Mouse (Mus musculus) midbrain, embryonic 16.5 days (tissue): ENCODE measurements around the gene Patj. TPM values are rescaled to one million over a fixed set of nuclear protein-coding genes. Genes with fewer than 3 reads are reported as not detected.
A peak's percentile ranks its signal among the peaks of the same experiment; 100 is the strongest.

Experiments
- ATAC-seq: fragments of 200-750 bp; cut with Nextera tagmentation; 2 replicates; pipeline ENCODE4 v1.8.0; 2017; ENCODE audit warnings: moderate TSS enrichment
- H3K27ac ChIP-seq: fragments of 300-500 bp; sonication (generic); 2 replicates; pipeline ENCODE4 v1.5.1; 2014; ENCODE audit warnings: mild to moderate bottlenecking, low read length, mixed read lengths
- H3K27me3 ChIP-seq: fragments of 300-500 bp; sonication (generic); 2 replicates; pipeline ENCODE4 v1.6.1; 2014; ENCODE audit warnings: low read depth, low read length, mixed read lengths; ENCODE audit not compliant: control insufficient read depth, insufficient read depth
- H3K36me3 ChIP-seq: fragments of 300-500 bp; sonication (generic); 2 replicates; pipeline ENCODE4 v1.6.1; 2014; ENCODE audit warnings: mild to moderate bottlenecking, low read length, moderate library complexity, mixed read lengths; ENCODE audit not compliant: control insufficient read depth, insufficient read depth
- H3K4me1 ChIP-seq: fragments of 300-500 bp; sonication (generic); 2 replicates; pipeline ENCODE4 v1.6.1; 2014; ENCODE audit warnings: mild to moderate bottlenecking, low read length, mixed read lengths; ENCODE audit not compliant: control insufficient read depth, insufficient read depth
- H3K4me2 ChIP-seq: fragments of 300-500 bp; sonication (generic); 2 replicates; pipeline ENCODE4 v1.6.1; 2014; ENCODE audit warnings: mild to moderate bottlenecking, low read length, mixed read lengths
- H3K4me3 ChIP-seq: fragments of 300-500 bp; sonication (generic); 2 replicates; pipeline ENCODE4 v1.5.1; 2014; ENCODE audit warnings: low read depth, mild to moderate bottlenecking, low read length, moderate library complexity, mixed read lengths
- H3K9ac ChIP-seq: fragments of 300-500 bp; sonication (generic); 2 replicates; pipeline ENCODE4 v1.6.1; 2014; ENCODE audit warnings: low read depth, low read length, mixed read lengths
- H3K9me3 ChIP-seq: fragments of 300-500 bp; sonication (generic); replicated peaks from 2 replicates; pipeline ENCODE4 v1.6.1; 2014; ENCODE audit warnings: mild to moderate bottlenecking, low read length, mixed read lengths; ENCODE audit not compliant: control insufficient read depth, poor library complexity, severe bottlenecking
- WGBS: fragments of 180-500 bp; shearing (Covaris S2); extraction: QIAGEN DNeasy Blood & Tissue Kit; methylation state at CpG from one replicate; pipeline ENCODE4 v1.1.7; 2014; 5-methylcytosine and 5-hydroxymethylcytosine counted together
- polyA plus RNA-seq: library from polyadenylated mRNA; unstranded; fragments of >200 nt; fragmentation: Nextera tagmentation; extraction: Ambion mirVana; gene quantifications from 2 replicates; pipeline ENCODE4 v1.2.1, GENCODE M21; 2015

Gene Patj
- polyA plus RNA-seq, 1 experiment from 2014 or later, result 9.9 TPM

DNA sequence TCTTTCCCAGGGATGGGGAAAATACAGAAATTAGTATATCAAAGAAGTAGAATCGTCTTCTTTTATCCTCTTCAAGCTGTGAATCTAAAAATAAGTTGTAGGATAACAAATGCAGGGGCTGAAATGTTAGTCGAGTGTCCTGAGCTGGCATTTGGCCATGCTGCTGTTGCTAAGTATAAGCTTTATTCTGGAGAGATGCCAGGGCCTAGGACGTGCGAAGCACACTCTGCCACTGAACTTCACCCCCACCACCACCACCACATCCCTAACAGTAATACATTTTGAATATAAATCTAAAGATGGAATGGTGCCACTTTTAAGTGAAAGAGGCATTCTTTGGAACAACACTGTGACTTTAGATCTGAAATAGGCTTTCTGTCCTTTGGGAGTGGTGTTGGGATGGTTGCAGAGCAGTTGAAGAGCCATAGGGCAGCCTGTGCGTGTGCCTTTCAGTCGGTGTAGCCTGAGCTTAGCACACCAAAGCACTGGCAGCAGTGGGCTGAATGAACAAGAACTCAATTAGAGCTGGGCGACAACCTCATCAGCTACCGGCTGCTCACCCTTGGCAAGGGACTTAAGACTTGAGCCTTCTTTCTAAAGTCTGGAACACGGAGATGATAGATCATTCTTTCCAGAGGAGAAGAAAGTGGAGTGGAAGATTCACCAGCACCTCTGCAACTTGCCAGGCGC, 168.1 kb downstream of the Patj start:
- WGBS, result 51% methylated on average over 10 of the region's 10 CpGs

DNA sequence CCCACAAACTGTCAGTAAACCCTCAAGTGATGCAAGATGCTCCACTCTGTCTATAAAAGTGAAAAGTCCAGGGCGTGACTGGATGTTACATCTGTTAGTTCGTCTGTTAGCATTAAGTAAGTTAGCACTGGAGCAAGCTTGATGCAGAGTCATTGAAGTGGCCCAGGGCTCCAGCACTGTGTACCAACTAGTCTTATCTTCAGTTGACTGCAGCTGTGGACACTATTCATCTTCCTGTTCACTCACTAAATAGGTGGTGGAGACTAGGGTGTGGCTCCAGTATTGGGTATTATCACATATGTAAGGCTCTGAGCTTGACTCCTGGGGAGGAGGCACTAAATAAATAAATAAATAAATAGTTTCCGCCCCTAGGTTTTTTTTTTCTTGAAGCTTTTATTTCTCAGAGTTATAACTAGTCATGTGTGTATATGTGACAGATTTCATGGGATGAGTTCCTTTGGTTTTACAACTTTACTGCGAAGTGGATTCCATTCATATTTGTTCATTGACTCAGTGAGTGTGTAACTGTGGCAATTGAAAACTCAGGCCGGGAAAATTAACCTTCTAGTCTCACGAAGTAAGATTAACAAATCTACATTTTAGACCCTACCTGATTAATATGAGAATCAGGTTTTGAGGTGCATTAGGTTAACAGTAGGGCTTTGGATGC, 168.7 kb downstream of the Patj start:
- WGBS, result 91% methylated on average over 6 of the region's 6 CpGs

More for the DNA sequence above, 168.1 kb downstream of the Patj start:
- peaks cover 10% of the 10 kb centered on the region for H3K4me1 ChIP-seq
- no peak overlapping the region for H3K9ac ChIP-seq
- no peaks in the 10 kb centered on the region for H3K36me3 ChIP-seq
- peak; percentile 54; the same call in 1 of the 2 replicates for ATAC-seq
- H3K27me3 ChIP-seq, result no peaks in the 10 kb centered on the region
- H3K4me2 ChIP-seq, result no peak overlapping the region
- H3K9me3 ChIP-seq, result no peaks in the 10 kb centered on the region
- no peak overlapping the region for H3K4me3 ChIP-seq
- H3K27ac ChIP-seq, result peak overlapping the region; percentile 34; the same call in 1 of the 2 replicates

DNA sequence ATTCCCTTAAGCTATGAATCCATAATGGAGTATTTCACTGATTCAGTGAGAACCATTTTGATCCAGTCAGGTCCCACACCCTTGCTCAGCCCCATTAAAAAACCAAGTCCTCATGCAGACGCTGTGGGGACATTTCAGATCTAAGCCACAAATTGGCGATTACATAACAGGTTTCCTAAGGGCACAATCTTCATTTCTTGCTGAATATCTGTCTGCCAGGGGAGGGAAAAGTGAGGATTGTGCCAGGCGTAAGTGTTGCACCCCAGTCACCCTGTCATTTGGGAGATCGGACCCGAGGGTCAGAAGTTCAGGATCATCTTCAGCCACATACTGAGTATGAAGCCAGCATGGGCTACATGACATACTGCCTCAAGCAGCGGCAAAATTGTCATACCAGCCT, 171.2 kb downstream of the Patj start:
- Histone ChIP-seq H3K36me3 (no peaks in the 10 kb centered on the region), H3K4me2 (no peak overlapping the region), H3K4me1 (no peaks in the 10 kb centered on the region; the same call in 1 of the 2 replicates), H3K27ac (no peak overlapping the region), H3K4me3 (no peak overlapping the region), H3K27me3 (no peaks in the 10 kb centered on the region), H3K9me3 (no peaks in the 10 kb centered on the region), H3K9ac (no peak overlapping the region)
- ATAC-seq, result no peak
- 82% methylated on average over 6 of the region's 6 CpGs for WGBS

More for the DNA sequence above, 168.7 kb downstream of the Patj start:
- ATAC-seq, result no peak
- Histone ChIP-seq H3K27ac (no peak overlapping the region), H3K36me3 (no peaks in the 10 kb centered on the region), H3K9ac (no peak overlapping the region), H3K9me3 (no peaks in the 10 kb centered on the region), H3K4me3 (no peak overlapping the region), H3K4me2 (no peak overlapping the region), H3K4me1 (peaks cover 10% of the 10 kb centered on the region), H3K27me3 (no peaks in the 10 kb centered on the region)

GRCm38 (mm10) chr4:98567457-98567856, 171.9 kb downstream of the Patj start:
- H3K4me3 ChIP-seq, result no peak overlapping the region
- H3K27me3 ChIP-seq, result no peaks in the 10 kb centered on the region
- no peaks in the 10 kb centered on the region; the same call in 1 of the 2 replicates for H3K4me1 ChIP-seq
- no peak overlapping the region for H3K9ac ChIP-seq
- 95% methylated on average over 9 of the region's 9 CpGs for WGBS
- no peak overlapping the region for H3K27ac ChIP-seq
- H3K36me3 ChIP-seq, result no peaks in the 10 kb centered on the region
- H3K9me3 ChIP-seq, result no peaks in the 10 kb centered on the region
- no peak overlapping the region for H3K4me2 ChIP-seq
- ATAC-seq, result no peak

GRCm38 (mm10) chr4:98569904-98570303, 174.3 kb downstream of the Patj start:
- no peak for ATAC-seq
- Histone ChIP-seq H3K9ac (no peak overlapping the region), H3K4me1 (no peaks in the 10 kb centered on the region), H3K4me2 (no peak overlapping the region), H3K36me3 (no peaks in the 10 kb centered on the region), H3K27me3 (no peaks in the 10 kb centered on the region), H3K9me3 (no peaks in the 10 kb centered on the region), H3K27ac (no peak overlapping the region), H3K4me3 (no peak overlapping the region)
- WGBS, result 38% methylated on average over 4 of the region's 4 CpGs

DNA sequence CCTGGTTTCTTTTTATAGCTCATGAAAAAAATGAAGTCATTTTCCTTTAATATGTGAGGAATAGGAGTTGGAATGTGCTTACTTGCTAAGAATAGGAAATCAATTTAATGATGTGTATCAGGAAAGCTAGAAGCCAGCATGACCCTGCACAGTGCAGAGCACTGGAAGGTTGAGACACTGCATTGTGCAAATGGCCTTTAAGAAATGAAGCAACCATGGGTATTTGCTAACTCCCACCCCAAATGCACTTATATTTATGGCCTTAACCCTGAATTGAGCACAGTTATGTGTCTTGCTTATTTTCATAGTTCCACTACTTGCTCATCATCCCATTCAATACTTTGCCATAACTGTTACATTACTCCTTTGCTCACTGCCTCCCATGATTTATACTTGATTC, 181.7 kb downstream of the Patj start:
- Histone ChIP-seq H3K4me2 (no peak overlapping the region), H3K27me3 (no peaks in the 10 kb centered on the region), H3K9me3 (no peaks in the 10 kb centered on the region), H3K27ac (peak overlapping the region; percentile 61), H3K36me3 (no peaks in the 10 kb centered on the region), H3K4me3 (no peak overlapping the region), H3K4me1 (peaks cover 12% of the 10 kb centered on the region), H3K9ac (no peak overlapping the region)
- ATAC-seq, result no peak

DNA sequence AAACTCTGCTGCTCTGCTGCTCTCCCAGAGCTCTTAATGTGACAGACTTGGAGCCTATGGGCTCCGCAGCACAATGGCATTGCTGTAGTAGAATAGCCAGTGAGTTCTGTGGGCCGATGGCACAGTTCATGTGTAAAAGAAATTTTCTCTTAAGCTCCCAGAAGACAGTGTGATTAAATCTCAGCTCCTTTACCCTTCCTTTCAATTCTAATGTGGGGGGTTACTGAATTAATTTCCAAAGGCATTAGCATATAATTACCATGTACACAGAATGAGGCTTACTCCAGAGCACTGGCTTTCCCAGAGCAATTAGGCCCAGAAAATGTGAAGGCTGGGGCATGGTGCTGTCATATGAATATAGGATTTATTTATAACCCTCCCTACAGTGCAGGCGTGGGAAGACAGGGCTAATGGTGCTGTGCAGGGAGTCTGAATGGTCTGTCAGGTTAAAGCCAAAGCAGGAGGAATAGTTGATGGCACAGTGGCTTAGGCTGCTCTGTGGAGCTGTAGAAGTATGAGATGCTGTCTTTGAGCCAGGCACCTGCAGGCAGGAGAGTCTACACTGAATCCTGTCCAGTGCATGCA, 182.5 kb downstream of the Patj start:
- peak; percentile 97 for ATAC-seq
- Histone ChIP-seq H3K4me1 (peaks cover 12% of the 10 kb centered on the region), H3K36me3 (no peaks in the 10 kb centered on the region), H3K9ac (no peak overlapping the region), H3K4me2 (no peak overlapping the region), H3K27ac (peak overlapping the region; percentile 77), H3K4me3 (no peak overlapping the region), H3K9me3 (no peaks in the 10 kb centered on the region), H3K27me3 (no peaks in the 10 kb centered on the region)
- 18% methylated on average over 3 of the region's 3 CpGs for WGBS

DNA sequence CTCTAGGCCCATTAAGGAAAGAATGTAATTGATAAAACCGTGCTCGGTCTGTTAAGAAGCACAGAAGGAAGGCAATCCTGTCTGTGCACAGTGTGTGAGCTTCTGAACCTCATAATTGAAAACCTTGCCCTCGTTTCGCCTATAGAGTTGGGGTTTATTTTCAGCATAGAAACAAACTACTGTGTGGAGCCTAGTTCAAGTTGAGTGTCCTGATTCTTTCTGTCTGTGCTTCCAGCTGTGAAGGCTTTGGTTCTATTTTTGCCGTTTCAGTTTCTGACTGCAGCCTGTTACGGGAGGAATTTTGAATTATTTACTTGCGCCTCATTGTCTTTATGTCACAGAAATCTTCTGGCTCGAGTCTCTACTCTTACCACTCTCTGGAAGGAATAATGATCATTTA, 185.9 kb downstream of the Patj start:
- Histone ChIP-seq H3K27me3 (no peaks in the 10 kb centered on the region), H3K4me1 (peaks cover 12% of the 10 kb centered on the region), H3K36me3 (no peaks in the 10 kb centered on the region), H3K27ac (no peak overlapping the region), H3K9ac (no peak overlapping the region), H3K4me3 (no peak overlapping the region), H3K4me2 (no peak overlapping the region), H3K9me3 (no peaks in the 10 kb centered on the region)
- WGBS, result 54% methylated on average over 8 of the region's 8 CpGs
- ATAC-seq, result no peak

- Histone ChIP-seq H3K4me2 (no peak overlapping the region), H3K27ac (no peak overlapping the region), H3K9ac (no peak overlapping the region), H3K36me3 (no peaks in the 10 kb centered on the region), H3K4me1 (no peaks in the 10 kb centered on the region), H3K4me3 (no peak overlapping the region), H3K9me3 (no peaks in the 10 kb centered on the region), H3K27me3 (no peaks in the 10 kb centered on the region)
- WGBS, result 57% methylated on average over 5 of the region's 5 CpGs
- no peak for ATAC-seq
Measured at GRCm38 (mm10) chr4:98584023-98584422, 188.4 kb downstream of the Patj start.
